Mouse (Mus musculus): Measurements from ENCODE around the gene Opcml. TPM values are rescaled to one million over a fixed set of nuclear protein-coding genes. Genes with fewer than 3 reads are reported as not detected.
A peak's percentile ranks its signal among the peaks of the same experiment; 100 is the strongest.

The Opcml gene
- total RNA-seq, 2 experiments from 2014 or later, result 1.0 to 1.1 TPM

GRCm38 (mm10) chr9:28683951-28684470 lies 893.4 kb downstream of the Opcml start:
- DNase-seq, result no peak
- intact Hi-C loops (cut with DNase I), result no loop called here

- DNase-seq, result no peak
- intact Hi-C loops (cut with DNase I), result no loop called here
Observed at GRCm38 (mm10) chr9:28686942-28687611, 896.5 kb downstream of the Opcml start.

GRCm38 (mm10) chr9:28690134-28690533 lies 899.6 kb downstream of the Opcml start:
- intact Hi-C loops (cut with DNase I), result no loop called here
- no peak for DNase-seq

- intact Hi-C loops (cut with DNase I), result no loop called here
- no peak for DNase-seq
Observed at GRCm38 (mm10) chr9:28705796-28706195, 915.2 kb downstream of the Opcml start.

- intact Hi-C loops (cut with DNase I), result no loop called here
- no peak for DNase-seq
Observed at GRCm38 (mm10) chr9:28714544-28714943, 924.0 kb downstream of the Opcml start.

- intact Hi-C loops (cut with DNase I), result no loop called here
- no peak for DNase-seq
Observed at GRCm38 (mm10) chr9:28720186-28720585, 929.6 kb downstream of the Opcml start.

GRCm38 (mm10) chr9:28731811-28732602 lies 941.4 kb downstream of the Opcml start:
- no peak for DNase-seq
- intact Hi-C loops (cut with DNase I), result no loop called here

GRCm38 (mm10) chr9:28737955-28738354 lies 947.4 kb downstream of the Opcml start:
- intact Hi-C loops (cut with DNase I), result no loop called here

GRCm38 (mm10) chr9:28738451-28738860 lies 947.9 kb downstream of the Opcml start:
- DNase-seq, result no peak
- intact Hi-C loops (cut with DNase I), result no loop called here

More at GRCm38 (mm10) chr9:28737955-28738354, 947.4 kb downstream of the Opcml start:
- no peak for DNase-seq

GRCm38 (mm10) chr9:28744771-28745170 lies 954.2 kb downstream of the Opcml start:
- intact Hi-C loops (cut with DNase I), result loop anchor here (10.0 kb wide), 1 partner anchor 340 kb away; no protein-coding TSS in a partner anchor
- no peak for DNase-seq

GRCm38 (mm10) chr9:28748902-28749301 lies 958.3 kb downstream of the Opcml start:
- no peak for DNase-seq
- intact Hi-C loops (cut with DNase I), result loop anchor here (10.0 kb wide), 1 partner anchor 344 kb away; no protein-coding TSS in a partner anchor

- intact Hi-C loops (cut with DNase I), result no loop called here
- DNase-seq, result no peak
Observed at GRCm38 (mm10) chr9:28752908-28753307, 962.3 kb downstream of the Opcml start.

- intact Hi-C loops (cut with DNase I), result no loop called here
- no peak for DNase-seq
Observed at GRCm38 (mm10) chr9:28756841-28757451, 966.4 kb downstream of the Opcml start.

GRCm38 (mm10) chr9:28761460-28761859 lies 970.9 kb downstream of the Opcml start:
- intact Hi-C loops (cut with DNase I), result no loop called here
- DNase-seq, result no peak

- no peak for DNase-seq
- intact Hi-C loops (cut with DNase I), result no loop called here
Observed at GRCm38 (mm10) chr9:28764149-28764548, 973.6 kb downstream of the Opcml start.

GRCm38 (mm10) chr9:28776517-28777503 lies 986.2 kb downstream of the Opcml start:
- no peak for DNase-seq
- intact Hi-C loops (cut with DNase I), result no loop called here

GRCm38 (mm10) chr9:28783834-28784233 lies 993.3 kb downstream of the Opcml start:
- DNase-seq, result no peak
- intact Hi-C loops (cut with DNase I), result no loop called here

- intact Hi-C loops (cut with DNase I), result no loop called here
- no peak for DNase-seq
Observed at GRCm38 (mm10) chr9:28789439-28789838, 998.9 kb downstream of the Opcml start.

GRCm38 (mm10) chr9:28800100-28800499 lies 1009.5 kb downstream of the Opcml start:
- no peak for DNase-seq
- intact Hi-C loops (cut with DNase I), result no loop called here

GRCm38 (mm10) chr9:28806666-28807065 lies 1016.1 kb downstream of the Opcml start:
- peak in 1 of 2 experiments; percentile 2 for DNase-seq

More at GRCm38 (mm10) chr9:28806666-28807065, 1016.1 kb downstream of the Opcml start:
- intact Hi-C loops (cut with DNase I), result no loop called here

Measured in heart, postnatal 14 days (tissue).